ENCODE assay signal across 13 mouse cellular contexts in the genomic region with DNA sequence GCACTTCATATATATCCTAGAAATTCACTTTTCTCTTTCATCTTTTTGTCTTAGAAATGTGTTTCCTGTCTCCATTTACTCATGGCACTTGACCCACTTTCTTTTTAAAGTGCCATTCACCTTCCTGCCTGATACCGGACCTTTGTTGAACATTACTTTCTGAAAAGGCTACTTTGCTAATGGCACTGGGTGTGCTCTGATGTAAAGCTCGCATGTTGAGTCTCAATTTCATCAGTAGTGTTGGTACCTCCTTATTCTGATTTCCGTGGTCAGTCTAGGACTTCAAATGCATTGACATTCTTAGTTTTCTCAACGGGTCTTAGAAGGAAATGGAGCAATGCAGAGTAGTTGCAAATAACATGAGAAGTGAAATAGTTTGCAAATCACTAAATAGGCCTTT.
"Had no signal": no experiment of that assay in that cellular context is flagged by ENCODE, and none has a peak within 500 bp of the region (broad histone marks: within the 10 kb centered on the region; RNA-seq: fewer than 3 reads in every experiment).

No protein-coding gene starts in this region.

- ATAC-seq: intestine, postnatal 0 days; liver, postnatal 0 days; midbrain, embryonic 15.5 days had no signal

- H3K36me3 ChIP-seq: limb, embryonic 12.5 days; liver, embryonic 13.5 days; midbrain, embryonic 15.5 days; neural tube, embryonic 13.5 days had no signal

- H3K9me3 ChIP-seq: limb, embryonic 12.5 days; liver, embryonic 13.5 days; midbrain, embryonic 15.5 days; neural tube, embryonic 13.5 days had no signal

- H3K4me2 ChIP-seq: limb, embryonic 12.5 days; liver, embryonic 13.5 days; midbrain, embryonic 15.5 days; neural tube, embryonic 13.5 days had no signal

- H3K4me1 ChIP-seq: limb, embryonic 12.5 days; liver, embryonic 13.5 days; midbrain, embryonic 15.5 days; neural tube, embryonic 13.5 days had no signal

- H3K27ac ChIP-seq: left cerebral cortex, adult 2 months; limb, embryonic 12.5 days; liver, embryonic 13.5 days; macrophage; midbrain, embryonic 15.5 days; neural tube, embryonic 13.5 days had no signal

- H3K9ac ChIP-seq: limb, embryonic 12.5 days; liver, embryonic 13.5 days; liver, postnatal 0 days; midbrain, embryonic 15.5 days; neural tube, embryonic 13.5 days had no signal

- H3K27me3 ChIP-seq: liver, embryonic 13.5 days; midbrain, embryonic 15.5 days; neural tube, embryonic 13.5 days had no signal

- H3K4me3 ChIP-seq: left cerebral cortex, adult 2 months; limb, embryonic 12.5 days; liver, embryonic 13.5 days; midbrain, embryonic 15.5 days; neural tube, embryonic 13.5 days had no signal

- DNase-seq: kidney, adult 8-10 months; kidney, postnatal 25 days; liver; liver, embryonic 13.5 days; liver, postnatal 0 days; right cerebral cortex, postnatal 14 days; thymus, postnatal 14 days had no signal
